Mouse (Mus musculus) urinary bladder, postnatal 10 days (tissue): ENCODE results near the gene Nfib.
"Not testable (repeated sequence)": the region's sequence is repeated elsewhere in the genome, so short reads cannot be mapped to it uniquely, and the experiment has no call there.

Source experiments
- DNase-seq: peaks from one replicate; pipeline ENCODE4 v3.0.0; 2022; ENCODE audit warnings: low spot score

Gene Nfib

DNA sequence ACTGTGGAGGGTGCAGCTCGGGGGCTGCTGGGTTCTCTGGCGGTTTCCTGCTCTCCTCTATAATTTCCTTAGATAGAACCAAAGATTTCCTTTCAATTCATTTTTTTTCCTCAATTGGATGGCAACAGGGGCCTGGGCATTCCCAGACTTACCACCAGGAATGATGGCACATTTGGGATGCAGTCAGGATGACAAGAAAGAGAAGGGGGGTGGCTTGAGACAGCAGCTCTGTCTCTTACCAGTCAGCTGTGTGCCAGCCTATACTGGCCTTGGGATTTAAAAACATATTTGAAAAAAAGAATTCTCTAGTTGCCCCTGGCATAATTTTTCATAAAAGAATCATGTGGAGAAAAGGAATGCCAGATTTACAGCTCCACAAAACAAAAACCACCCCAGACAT lies 408.0 kb downstream of the Nfib start:
- DNase-seq = no peak

DNA sequence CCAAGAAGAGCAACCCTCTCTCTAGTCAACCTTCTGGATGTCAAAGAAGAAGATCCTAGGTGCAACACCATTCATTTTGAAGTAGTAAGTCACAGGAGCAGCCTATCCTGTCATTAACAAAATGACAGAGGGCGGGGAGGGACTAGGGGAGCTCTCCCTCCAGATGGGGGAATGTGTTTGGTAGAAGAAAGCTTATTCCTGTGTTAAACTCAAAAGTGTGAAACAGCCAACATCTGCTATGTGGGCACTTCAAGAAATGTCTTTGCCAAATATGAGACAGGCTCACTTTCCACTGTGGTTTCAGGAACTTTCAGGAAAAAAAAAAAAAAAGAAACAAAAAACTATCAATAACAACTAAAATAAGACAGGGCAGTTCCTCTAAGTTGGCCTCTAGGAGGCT lies 411.5 kb downstream of the Nfib start:
- DNase-seq = no peak

DNA sequence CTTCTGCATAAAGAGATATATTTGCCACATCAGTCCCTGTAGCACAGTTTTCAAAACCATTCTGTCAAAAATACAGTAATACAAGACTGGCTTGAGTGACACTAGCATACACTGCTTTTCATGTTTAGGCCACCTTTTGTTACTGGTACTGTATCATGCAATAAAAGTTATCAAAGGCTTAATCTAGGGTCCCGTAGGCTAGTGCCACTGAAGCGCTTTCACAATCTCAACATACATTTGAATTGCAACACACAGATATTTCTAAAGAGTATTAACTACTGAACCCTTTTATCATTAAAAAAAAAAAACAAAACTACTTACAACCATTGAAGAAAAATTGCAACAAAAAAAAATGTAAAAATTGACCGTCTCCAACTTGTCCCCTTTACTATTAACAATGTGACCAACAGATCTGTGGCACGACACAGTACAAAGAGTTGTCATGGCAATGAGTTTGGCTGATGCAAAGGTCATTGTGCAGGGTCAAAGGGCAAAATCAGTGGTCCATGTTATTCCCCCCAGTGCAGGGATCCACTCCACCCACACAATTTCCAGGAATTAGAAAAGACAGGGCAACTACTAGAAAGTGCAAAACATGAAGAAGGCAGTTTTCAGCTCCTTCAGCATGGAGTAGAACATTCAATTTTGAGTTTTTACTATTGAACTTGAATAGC lies 414.2 kb downstream of the Nfib start:
- no peak for DNase-seq

DNA sequence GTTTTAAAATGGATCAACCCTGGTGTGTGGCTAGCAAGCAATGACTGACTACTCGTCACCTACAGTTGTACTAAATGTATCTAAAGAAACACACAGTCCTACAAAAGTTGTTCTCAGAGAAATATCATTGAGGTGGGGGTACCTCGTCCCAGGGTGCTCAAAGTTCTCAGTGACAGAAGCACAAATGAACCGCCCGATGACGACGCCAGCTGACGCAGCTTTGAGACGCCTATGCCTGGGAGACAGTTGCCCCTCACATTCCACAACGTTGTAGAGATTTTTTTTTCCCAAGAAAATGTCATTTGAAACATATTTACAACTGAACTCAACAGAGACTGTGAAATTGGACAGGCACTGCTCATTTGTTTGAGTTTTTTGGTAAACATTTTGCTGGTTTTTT lies 414.9 kb downstream of the Nfib start:
- DNase-seq = no peak

DNA sequence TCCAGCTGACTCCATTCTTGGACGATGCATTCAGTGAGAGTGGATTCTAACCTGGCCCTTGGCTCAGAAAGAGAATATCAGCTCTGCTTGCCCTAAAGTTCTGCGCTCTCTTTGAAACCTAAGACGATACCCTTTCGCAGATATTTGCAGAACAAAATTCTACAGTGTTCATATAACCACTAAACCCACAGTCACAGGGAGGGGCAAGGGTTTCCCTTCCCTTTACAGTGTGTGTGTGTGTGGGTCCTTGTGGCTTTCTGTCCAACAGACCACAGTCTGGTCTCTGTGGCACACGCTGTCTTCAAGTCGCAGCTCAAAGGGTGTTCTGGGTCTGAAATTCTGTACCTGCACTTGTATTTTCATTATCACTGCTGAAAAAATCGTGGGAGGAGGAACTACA lies 416.0 kb downstream of the Nfib start:
- no peak for DNase-seq

DNA sequence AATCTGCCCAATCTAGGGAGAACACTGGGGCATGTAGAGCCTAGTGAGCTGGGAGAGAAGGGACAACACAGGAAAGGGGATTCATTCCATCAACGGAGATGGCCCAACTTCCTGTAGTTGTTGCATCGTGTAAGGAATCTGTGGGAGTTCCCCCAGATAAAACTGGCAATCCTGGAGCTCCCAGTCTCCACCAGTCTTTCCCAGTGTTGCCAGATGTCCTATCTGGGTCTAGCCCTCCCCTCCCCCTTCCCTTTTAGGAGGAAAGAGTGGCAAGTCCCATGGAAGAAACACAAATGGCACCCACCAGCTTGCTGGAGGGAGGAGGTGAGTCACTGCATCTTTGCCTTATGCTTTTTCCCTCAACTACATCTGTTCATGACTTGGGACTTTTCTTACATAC lies 417.4 kb downstream of the Nfib start:
- DNase-seq = no peak

DNA sequence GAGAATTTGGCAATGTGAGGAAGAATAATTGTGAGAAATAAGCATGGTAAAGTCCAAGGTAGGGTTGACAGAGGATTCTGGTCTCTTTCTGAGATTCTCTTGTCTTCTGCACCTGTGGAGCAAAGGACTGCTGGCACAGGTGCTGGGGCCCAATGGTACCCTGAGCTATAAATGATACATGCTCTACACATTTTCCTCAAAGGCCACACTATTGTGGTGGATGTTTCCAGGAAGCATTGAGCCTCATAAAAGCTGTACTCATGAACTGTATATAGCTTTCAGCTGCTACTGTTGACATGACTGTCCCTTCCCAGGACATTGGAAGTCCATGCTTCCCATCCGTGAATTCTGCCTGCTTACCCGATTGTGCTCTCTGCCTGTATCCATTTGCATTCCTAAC lies 418.1 kb downstream of the Nfib start:
- no peak for DNase-seq

DNA sequence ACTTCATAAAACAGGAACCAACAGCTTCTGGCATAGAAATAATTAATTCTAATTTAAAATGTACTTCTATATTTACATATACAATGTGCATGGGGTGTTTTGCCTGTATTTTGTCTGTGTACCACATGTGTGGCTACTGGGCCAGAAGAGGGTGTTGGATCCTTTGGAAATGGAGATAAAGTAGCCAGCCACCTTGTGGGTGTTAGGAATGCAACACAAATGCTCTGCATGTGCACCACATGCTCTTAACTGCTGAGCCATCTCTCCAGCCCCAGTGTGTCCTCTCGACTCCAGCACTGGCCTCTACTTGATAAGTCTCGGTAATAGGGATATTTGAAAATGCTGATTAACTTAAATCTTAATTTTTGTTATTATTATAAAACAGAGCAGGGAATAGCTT lies 418.6 kb downstream of the Nfib start:
- no peak for DNase-seq

DNA sequence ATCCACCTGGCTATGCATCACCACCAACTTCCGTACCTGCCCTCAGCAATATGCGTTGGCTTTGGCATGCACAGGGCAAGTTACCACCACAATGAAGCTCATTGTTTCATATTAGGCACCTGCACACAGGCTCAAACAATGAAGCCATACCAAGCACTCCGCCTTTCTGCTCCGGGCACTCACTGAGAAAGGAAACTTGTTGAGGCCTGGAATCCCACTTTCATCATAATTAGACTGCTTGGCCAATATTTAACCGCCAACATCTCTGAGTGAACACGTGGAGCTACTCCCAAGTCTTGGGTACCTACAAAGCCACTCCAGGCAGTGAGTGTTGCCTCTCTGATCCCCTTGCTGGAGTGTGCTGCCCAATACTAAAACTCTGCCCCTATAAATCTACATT lies 422.0 kb downstream of the Nfib start:
- DNase-seq = no peak

DNA sequence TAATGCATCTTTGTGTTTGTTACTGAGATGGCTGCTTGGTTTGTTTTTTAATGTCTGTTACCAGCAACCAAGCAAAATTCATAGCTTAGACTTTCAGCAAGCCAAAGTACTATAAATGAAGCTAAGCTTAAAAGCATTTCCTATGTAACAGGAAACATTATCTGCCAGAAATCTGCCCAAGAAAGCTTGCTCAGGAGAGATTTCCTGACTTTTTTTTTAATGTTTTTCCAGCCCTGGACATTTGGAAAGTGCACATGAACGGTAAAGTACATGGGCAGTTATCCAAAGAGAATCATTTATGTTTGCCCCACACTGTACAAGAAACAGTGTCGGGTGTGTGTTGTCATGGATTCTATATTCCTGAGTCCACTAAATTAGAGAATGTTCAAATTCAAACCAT lies 429.6 kb downstream of the Nfib start:
- DNase-seq = no peak

DNA sequence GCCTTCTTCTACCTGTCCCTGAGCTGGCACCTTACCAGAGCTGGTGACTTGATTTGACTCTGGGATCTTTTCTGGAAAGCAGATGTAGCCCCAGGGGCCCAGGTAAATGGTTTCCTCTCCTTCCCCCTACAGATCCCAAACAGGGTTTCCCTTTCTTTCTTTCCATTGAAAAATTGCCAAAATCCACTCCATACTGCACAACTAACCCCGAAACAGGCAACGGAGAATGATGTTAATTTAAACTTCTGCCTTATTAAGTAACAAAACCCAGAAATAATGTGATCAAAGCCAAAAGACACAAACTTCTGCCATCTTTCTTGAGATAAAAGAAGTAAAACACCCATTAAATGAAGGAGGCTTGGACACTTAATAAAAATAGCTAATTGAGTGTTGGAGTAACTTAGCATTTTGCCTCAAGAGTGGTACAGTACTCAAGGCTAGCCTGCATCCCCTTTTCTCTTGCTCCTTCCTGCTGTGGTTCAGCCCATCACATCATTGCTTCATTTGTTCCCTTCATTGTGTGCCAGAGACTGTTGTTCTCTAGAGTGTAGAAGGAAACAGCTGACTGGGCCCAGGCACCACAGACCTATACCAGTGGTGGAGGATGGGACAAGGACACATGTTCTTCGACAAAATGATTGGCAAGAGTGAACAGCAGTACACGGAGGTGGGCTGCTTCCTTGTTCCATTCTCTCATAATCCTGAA lies 432.3 kb downstream of the Nfib start:
- no peak for DNase-seq

DNA sequence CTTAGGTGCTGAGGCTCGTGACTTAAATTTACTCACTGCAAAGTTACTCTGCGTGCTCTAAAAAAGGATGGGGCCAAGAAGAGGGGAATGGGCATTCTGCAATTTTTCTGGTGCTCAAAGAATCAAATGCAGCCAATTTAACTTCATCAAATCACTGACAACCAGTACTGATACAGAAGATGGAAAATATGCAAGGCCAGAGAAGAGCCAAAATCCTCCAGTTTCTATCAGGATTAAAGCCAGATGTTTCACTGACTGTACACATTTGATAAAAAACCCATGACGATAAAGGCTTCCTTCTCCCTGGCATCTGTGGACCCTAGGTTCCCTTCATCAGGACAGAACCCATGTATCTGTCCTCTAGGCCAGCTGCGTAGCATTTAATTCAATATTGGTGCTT lies 433.5 kb downstream of the Nfib start:
- DNase-seq = no peak

DNA sequence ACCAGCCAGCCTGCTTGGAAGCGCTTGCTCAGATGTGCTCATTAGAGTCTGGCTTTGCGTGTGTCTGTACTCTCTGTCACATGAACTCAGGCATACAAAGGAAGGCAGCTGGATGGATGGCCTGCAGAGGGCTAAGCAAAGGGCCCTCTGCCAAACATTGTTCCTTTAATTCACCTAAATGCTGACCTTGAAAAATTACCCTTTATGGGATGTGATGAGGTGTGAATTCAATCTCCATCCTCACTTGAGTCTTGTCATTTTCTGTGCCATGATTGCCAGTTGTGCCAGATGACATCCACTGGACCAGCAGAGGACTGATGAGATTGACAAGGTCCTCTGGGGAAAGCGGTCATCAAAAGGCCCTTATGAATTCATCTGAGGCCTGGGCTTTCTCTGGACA lies 434.0 kb downstream of the Nfib start:
- no peak for DNase-seq

DNA sequence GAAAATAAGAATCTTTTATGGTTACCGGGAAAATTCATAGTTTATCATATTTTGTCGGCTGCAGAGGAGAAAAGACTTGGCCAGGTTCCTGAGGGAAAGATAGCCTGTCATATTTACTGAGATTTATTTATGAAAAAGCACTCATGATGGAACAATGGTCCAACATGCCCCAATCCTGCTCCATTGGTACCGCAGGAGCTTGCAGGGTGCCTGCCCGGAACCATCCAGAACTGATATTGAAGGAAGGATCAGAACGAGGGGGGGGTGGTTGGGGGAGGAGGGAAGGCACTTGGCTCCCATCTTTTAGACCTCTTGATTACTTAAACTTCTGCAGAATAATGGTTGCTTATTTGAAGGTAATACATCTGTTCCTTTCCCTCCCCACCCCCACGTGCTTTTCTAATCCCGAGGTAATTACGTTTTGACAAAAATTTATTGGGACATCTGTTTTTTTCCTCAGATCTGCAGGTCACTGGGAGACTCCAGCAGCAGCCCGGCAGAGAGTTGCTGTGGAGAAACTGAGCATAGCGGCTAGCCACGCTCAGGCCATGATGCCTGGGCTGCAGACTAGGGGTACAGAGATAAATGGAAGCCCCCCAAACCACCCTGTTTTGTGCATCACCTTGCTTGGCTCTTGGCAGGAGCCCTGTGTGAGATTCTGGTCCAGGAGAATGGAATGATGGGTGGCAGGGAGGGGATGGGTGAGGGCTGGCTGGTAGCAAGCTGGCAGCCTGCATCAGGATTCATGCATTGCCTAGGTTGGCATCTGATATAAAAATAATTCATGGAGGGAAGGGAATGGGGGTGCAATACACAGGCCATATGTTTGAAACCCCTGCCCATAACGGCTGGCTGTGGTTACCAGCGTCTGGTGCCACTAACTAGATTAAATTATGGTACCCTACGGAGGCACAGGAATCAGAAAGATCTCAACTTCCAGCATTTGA lies 437.4 kb downstream of the Nfib start:
- no peak for DNase-seq

DNA sequence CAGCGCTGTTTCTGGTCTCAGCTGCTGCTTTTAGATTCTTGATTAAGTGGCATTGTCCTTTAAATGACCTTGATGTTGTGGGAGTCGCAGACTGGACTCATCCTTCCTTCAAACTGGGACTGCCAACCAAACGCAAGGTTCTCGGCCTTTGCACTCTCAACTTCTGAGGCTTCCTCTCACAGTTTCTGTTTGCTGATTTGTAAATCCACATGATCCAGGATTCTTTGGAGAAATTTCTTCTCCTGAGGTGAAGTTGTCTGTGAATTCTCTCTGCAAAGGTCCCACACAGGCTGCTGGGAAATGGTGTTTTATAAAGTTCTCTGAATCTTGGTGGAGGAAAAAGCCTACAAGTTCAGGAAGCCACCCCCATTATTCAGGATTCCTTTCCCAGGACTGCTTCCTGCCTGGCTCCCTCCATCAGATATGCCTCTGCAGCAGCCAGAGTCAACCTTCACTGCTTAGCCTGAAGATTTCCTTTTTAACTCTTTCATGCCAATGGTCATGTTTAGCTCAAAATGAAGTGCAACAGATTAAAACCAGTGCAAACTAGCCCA lies 439.4 kb downstream of the Nfib start:
- no peak for DNase-seq

DNA sequence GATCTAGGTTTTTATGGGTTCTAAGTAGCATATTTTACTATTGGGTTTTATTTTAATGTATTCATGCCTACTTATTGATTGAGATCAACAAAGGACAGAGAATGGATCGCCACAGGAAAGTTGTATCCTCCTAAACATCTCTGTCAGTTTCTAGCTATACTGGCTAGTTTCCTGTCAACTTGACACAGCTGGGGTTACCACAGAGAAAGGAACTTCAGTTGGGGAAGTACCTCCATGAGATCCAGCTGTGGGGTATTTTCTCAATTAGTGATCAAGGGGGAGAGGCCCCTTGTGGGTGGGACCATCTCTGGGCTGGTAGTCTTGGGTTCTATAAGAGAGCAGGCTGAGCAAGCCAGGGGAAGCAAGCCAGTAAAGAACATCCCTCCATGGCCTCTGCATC lies 447.0 kb downstream of the Nfib start:
- not testable (repeated sequence) for DNase-seq

DNA sequence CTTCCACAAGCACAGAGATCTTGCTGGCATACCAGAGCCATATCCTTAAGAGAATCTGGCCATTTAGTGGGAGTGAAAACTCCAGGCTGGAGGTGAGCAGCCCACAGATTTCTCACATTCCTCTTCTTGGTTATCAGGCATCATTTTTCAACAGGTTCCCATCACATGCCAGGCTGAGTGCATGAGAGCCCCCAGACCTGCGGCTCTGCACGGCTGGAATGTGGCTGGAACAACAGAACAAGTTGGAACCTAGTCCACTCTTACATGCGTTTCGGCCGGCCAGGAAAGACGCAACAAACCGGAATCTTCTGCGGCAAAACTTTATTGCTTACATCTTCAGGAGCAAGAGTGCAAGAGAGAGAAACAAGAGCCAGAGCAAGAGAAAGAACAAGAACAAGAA lies 453.5 kb downstream of the Nfib start:
- DNase-seq = no peak

DNA sequence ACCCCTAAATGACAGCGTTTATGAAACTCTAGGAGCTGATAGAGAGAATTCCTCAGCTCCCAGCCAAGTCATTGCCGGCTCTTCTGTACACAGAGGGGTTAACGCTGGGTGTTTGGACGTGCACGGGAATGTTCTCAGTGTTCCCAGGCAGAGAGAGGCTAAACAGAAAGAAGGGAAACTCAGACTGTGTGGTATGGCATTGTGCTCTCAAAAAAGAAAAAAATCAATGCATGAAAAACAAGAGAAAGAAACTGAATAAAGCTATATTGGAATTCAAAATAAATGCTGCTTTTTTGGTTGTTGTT lies 455.2 kb downstream of the Nfib start:
- no peak for DNase-seq

DNA sequence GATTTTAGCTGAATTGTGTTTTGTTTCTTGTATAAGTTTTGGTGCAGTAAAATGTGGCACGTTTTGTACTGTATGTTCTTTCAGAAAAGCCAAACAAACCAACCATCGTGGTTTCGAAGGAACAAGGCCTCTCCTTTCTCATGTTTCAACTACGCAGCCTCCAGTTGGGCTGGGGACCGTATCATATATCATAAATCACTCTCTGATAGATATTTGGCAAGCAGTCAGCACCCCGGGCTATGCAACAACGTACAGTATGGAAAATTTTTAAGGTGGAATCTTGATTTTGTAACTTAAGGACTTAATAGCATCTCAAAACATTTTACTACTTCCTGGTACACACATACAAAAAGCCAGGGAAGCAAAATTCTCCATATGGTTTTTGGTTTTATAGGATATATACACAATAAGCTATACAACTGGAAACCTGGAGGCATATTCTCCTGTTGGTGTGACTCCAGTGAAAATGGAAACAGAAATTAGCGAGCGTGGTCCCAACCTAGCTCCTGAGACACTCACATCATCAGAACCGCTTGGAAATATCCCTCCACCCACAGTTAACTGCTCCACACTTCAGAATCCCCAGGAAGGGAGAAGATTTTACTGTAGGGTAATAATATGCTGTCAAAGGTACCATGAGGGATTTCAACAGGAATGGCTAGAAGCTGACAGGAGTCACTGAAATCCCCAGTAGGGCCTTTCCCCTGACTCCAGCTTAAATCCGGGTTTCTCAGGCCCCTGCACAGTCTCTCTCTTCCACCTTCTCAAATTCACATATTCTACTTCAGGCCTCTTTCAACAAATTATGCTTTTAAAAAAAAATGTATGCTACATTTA lies 455.8 kb downstream of the Nfib start:
- no peak for DNase-seq

DNA sequence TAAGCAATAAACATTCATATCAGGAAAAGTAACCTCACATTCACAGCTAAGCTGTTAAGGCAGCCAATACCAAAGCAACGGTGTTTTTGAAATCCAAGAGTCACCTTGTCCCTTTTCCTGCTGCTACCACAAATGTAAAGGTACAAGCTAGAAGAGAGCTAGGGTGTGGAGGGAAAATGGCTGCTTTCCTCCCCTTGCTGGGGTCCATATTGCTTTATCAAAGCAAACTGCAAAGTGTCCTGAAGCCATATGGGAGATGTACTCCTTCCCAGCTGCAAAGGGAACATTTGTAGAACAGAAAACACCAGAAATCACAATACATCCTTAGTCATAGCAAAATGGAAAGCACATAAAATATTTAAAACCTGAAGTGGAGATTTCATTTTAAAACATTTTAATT lies 456.6 kb downstream of the Nfib start:
- DNase-seq = no peak

DNA sequence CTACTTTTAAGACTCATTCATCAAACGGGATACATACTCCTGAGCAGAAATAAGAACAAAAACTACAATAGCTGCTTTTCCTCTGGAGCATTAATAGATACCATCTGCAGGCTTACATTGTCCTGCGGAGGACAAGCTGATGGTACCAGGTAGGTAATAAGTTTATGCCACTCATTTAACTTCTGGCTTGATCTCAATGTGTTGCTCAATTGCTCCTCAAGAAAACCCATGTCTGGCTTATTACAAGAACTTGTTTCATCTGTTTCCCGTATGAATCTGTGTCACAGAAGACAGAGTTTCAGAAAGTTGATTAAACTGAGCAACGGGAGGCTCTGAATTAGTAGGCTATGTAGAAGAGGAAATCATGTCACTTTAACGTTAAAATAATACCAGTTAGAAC lies 457.5 kb downstream of the Nfib start:
- DNase-seq = no peak

DNA sequence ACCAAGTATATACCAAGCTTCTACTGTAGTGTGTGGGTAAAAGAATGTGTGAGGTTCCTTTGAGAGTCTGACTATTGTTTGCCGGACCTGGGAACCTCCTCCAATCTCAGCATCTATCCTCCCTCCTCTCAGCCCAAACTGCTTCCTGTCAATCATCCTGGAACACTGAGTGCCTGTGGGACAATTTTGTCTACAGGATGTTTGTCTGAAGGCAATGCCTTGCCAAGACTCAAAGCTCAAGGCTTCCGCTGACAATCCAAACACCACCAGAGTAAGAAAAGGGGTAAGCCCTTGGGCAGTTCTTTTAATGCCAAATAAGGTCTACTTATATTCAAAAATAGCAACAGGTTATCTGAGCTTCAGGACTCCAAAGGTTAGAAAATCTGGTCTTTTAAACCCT lies 459.3 kb downstream of the Nfib start:
- DNase-seq = no peak
